Mouse (Mus musculus): ENCODE measurements at regions not wholly inside any gene's neighbourhood (a gene's known extent, or its start where the extent isn't known, plus 50 kb on each side); places are given as distances from the start of the nearest gene placed in this dataset.
A peak's percentile ranks its signal among the peaks of the same experiment; 100 is the strongest.

DNA sequence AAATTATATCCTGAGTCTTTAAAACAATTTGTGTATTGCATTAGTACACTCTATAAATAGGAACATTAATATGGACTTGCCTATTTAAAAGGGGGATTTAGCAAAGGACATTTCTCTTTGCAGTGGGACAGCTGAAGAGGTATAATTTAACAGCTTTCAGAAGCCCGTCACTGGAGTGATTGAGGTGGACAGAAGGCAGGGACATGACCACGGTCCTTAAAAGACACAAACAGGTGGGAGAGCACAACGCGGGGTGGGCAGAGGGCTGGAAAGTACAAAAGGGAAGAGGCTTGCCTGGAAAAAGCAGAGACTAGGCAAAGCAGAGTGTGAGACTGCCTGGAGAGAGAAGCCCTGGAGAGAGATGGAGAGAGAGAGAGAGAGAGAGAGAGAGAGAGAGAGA, 51.9 kb upstream of the Pkhd1 start:
- 0 out of 2 replicates have a peak, but pooled peaks have one; percentile 26 for ATAC-seq (ENCODE audit: insufficient number of reproducible peaks, low FRiP score, low TSS enrichment, low read depth)

DNA sequence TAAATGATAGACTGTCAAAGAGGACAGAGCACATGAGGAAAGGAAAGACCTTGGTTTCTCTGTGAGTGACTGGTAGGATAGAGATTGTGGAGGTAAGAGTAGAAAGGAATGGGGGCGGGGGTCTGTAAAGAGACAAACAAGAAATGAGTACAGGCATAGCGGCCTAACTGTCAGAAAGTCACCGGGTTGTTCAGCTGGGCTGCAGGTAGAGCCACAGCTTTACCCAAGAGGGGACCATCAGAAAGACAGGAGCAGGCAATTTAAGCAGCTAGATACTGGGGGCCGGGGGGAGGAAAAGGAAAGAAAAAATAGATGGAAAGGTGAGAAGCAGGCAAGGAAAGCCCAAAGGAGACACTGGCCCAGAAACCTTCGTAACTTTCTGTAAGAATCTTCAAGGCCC, 52.6 kb upstream of the Pkhd1 start:
- WGBS, result 78% methylated on average over 5 of the region's 5 CpGs
- Histone ChIP-seq H3K4me3 (replicated peaks) (peak overlapping the region; percentile 15), H3K9ac (no peak overlapping the region)

More for the DNA sequence above, 51.9 kb upstream of the Pkhd1 start:
- Histone ChIP-seq H3K27me3 (no peaks in the 10 kb centered on the region), H3K4me2 (replicated peaks) (no peak overlapping the region), H3K4me3 (replicated peaks) (no peak overlapping the region), H3K27ac (replicated peaks) (no peak overlapping the region), H3K9me3 (replicated peaks) (no peaks in the 10 kb centered on the region), H3K36me3 (no peaks in the 10 kb centered on the region), H3K9ac (no peak overlapping the region), H3K4me1 (no peaks in the 10 kb centered on the region)
- WGBS, result 70% methylated on average over 4 of the region's 4 CpGs

DNA sequence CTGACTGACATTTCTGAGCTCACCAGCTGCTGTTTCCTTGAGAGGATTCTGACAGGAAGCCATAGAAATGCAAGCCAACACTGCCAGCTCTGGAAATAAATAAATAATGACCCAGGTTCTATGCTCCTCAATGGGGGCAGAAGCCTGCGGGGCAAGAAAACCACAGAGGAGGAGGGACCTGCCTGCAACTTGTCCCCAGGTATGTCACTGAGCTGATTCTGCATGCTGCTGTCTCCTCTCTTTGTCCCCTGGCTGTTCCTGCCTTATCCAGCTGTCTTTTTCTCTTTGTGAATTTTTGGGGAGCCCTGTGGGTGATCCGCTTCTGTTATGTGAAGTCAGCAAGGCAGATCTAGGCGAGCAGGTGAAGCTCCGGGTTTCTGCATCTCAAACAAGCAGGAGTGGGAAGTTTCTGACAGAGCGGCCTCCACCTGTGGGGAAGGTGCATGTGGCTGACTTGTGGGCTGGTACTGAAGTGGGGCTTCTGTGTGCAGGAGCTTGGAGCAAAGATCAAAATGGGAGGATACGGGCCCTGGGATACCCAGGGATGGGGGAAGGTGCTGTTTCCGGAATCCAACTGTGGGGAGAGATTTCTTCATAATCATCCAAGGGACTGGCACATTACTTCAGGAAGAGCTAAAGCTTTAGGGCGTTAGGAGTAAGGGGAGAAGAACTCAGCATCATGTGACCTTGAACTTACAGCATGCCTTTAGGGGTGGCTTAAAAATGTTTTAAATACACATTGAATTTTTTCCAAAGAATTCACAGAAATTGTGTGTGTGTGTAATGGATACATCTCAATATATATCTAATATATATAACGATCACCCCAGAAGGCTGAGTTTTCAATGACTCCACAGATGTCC, 53.3 kb upstream of the Pkhd1 start:
- ATAC-seq (ENCODE audit: insufficient number of reproducible peaks, low FRiP score, low TSS enrichment, low read depth), result no peak
- Histone ChIP-seq H3K9me3 (replicated peaks) (no peaks in the 10 kb centered on the region), H3K4me3 (replicated peaks) (peak overlapping the region; percentile 15), H3K27me3 (no peaks in the 10 kb centered on the region), H3K36me3 (no peaks in the 10 kb centered on the region), H3K4me1 (no peaks in the 10 kb centered on the region), H3K4me2 (replicated peaks) (no peak overlapping the region), H3K9ac (no peak overlapping the region), H3K27ac (replicated peaks) (peak overlapping the region; percentile 34; the same call in 1 of the 2 replicates)
- 66% methylated on average over 9 of the region's 9 CpGs for WGBS

More for the DNA sequence above, 52.6 kb upstream of the Pkhd1 start:
- no peak overlapping the region for H3K4me2 ChIP-seq (replicated peaks)
- ATAC-seq (ENCODE audit: insufficient number of reproducible peaks, low FRiP score, low TSS enrichment, low read depth), result no peak
- no peaks in the 10 kb centered on the region for H3K4me1 ChIP-seq
- peak overlapping the region; percentile 34; the same call in 1 of the 2 replicates for H3K27ac ChIP-seq (replicated peaks)
- H3K9me3 ChIP-seq (replicated peaks), result no peaks in the 10 kb centered on the region
- no peaks in the 10 kb centered on the region for H3K27me3 ChIP-seq
- H3K36me3 ChIP-seq, result no peaks in the 10 kb centered on the region

DNA sequence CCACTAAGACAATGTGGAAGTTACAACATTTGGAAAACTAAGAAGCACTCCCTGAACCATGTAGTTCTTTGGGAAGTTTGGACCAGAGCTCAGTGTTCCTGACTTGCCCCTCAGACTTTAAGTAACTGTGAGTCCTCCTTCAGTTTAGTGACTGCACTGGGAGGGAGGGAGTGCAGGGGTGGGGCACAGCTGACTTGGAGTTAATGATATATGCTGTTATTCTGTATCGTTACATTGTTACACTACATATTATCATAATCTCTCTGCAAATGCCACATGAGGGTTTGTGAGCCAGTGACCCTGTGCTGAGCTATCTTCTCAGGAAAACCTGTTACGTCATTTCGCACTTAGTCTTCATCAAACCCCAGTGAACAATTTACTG, 53.9 kb upstream of the Pkhd1 start:
- ATAC-seq (ENCODE audit: insufficient number of reproducible peaks, low FRiP score, low TSS enrichment, low read depth), result no peak
- no peak overlapping the region for H3K4me2 ChIP-seq (replicated peaks)
- H3K4me1 ChIP-seq, result no peaks in the 10 kb centered on the region
- H3K9ac ChIP-seq, result no peak overlapping the region
- 78% methylated on average over 3 of the region's 3 CpGs for WGBS
- H3K27me3 ChIP-seq, result no peaks in the 10 kb centered on the region
- H3K36me3 ChIP-seq, result no peaks in the 10 kb centered on the region
- no peaks in the 10 kb centered on the region for H3K9me3 ChIP-seq (replicated peaks)
- H3K27ac ChIP-seq (replicated peaks), result no peak overlapping the region
- H3K4me3 ChIP-seq (replicated peaks), result peak overlapping the region; percentile 15

DNA sequence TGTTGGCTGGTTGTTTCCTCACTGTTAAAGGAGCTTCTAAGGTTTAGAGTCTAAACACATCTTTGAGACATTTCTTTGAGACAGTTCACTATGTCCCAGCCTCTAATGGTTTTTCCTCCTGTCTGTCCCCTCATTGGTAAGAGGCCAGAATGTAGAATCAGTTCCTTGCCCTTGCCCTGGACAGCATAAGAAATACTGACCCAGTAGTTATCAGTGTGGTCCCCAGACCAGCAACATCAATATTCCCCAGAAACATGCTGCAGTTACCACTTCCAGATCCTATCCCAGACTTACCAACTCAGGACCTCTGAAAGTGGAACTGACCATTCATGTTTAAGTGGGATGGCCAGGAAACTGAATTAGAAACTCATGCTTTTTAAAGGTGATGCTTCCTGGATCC, 54.4 kb upstream of the Pkhd1 start:
- ATAC-seq (ENCODE audit: insufficient number of reproducible peaks, low FRiP score, low TSS enrichment, low read depth), result no peak
- Histone ChIP-seq H3K4me3 (replicated peaks) (peak overlapping the region; percentile 15), H3K4me2 (replicated peaks) (no peak overlapping the region), H3K36me3 (no peaks in the 10 kb centered on the region), H3K9me3 (replicated peaks) (no peaks in the 10 kb centered on the region), H3K27me3 (no peaks in the 10 kb centered on the region), H3K9ac (no peak overlapping the region), H3K27ac (replicated peaks) (no peak overlapping the region), H3K4me1 (no peaks in the 10 kb centered on the region)

DNA sequence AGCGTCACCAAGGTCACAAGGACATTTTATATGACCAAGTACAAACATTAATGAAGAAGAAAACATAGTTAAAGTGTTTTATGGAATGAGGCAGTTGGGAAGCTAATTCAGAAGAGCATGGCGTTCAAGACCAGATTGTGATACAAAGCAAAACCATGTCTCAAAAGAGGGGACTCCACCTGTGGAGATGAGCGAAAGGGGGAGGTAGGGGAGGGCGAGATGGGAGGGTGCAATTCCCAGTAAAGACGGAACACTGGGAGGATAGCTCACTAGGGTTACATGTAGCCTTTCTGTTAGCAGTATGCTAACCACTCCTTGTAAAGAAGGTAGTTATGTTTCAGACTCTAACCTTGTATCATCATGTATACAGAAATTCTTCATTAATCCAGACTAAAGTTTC, 55.1 kb upstream of the Pkhd1 start:
- Histone ChIP-seq H3K9ac (no peak overlapping the region), H3K4me3 (replicated peaks) (no peak overlapping the region)
- WGBS, result 78% methylated on average over 5 of the region's 5 CpGs

DNA sequence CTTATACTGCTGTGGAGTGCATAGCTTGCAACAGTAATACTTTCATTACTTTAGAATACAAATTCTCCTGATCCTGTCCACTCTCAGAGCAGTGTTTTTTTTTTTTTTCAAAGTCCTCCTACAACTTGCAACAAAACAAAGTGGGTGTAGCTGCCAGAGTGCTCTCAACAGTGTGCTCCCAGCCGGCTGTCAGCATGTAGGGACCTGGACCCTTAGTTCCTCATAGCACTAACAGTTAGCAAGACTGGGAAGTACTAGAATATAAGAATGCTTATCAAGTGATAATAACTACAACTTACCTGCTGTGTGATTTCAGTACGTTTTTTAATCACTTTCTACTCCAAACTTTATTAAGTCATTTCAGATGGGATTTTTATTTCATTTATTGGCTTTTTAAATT, 55.5 kb upstream of the Pkhd1 start:
- H3K9ac ChIP-seq, result no peak overlapping the region
- ATAC-seq (ENCODE audit: insufficient number of reproducible peaks, low FRiP score, low TSS enrichment, low read depth), result no peak
- no peak overlapping the region for H3K27ac ChIP-seq (replicated peaks)
- H3K4me3 ChIP-seq (replicated peaks), result no peak overlapping the region
- H3K4me2 ChIP-seq (replicated peaks), result no peak overlapping the region
- H3K27me3 ChIP-seq, result no peaks in the 10 kb centered on the region
- H3K4me1 ChIP-seq, result no peaks in the 10 kb centered on the region
- WGBS, result 62% methylated on average over 2 of the region's 2 CpGs
- no peaks in the 10 kb centered on the region for H3K36me3 ChIP-seq
- H3K9me3 ChIP-seq (replicated peaks), result no peaks in the 10 kb centered on the region

More for the DNA sequence above, 55.1 kb upstream of the Pkhd1 start:
- H3K27me3 ChIP-seq, result no peaks in the 10 kb centered on the region
- H3K36me3 ChIP-seq, result no peaks in the 10 kb centered on the region
- H3K4me2 ChIP-seq (replicated peaks), result no peak overlapping the region
- no peak overlapping the region for H3K27ac ChIP-seq (replicated peaks)
- no peak for ATAC-seq (ENCODE audit: insufficient number of reproducible peaks, low FRiP score, low TSS enrichment, low read depth)
- H3K9me3 ChIP-seq (replicated peaks), result no peaks in the 10 kb centered on the region
- no peaks in the 10 kb centered on the region for H3K4me1 ChIP-seq

DNA sequence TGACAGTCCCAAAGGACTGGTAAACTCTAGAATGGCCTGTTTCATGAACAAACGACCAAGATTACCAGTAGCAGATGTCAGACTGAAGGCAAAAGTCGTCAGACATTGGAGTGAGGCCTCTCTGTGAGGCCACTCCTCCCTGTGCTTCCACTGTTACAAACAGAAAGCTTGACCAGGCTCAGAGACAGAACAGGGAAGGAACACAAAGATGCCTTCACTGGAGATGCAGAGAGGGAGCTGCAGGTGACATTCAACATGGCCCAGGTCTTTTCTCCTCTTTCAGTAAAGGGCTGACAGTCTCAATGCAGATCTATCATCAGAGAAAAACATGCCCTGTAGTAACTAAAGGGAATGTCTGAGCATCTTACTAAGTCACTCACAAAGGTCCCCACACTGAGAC, 56.1 kb upstream of the Il17a start:
- no peak for ATAC-seq (ENCODE audit: insufficient number of reproducible peaks, low FRiP score, low TSS enrichment, low read depth)
- 15% methylated on average over 2 of the region's 2 CpGs for WGBS
- H3K4me1 ChIP-seq, result no peaks in the 10 kb centered on the region

DNA sequence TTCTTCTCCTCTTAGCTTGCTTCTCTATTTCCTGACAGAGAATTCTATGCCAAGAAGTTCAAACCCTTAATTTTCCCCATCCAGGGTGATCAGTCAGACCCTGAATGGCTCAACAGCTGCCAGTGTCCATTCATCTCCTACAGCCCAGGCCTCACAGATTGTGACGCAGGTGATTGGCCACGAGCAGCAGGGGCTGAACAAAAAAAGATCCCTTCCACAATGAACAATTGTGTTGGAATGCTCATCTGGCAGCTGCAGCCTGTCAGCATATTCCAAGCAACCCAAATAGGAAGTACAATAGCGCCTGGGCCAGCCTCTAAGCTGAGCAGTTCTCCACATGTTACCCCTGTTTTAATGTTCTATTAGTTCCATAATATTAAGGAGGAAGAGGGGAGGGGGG, 52.7 kb upstream of the Il17a start:
- Histone ChIP-seq H3K36me3 (no peaks in the 10 kb centered on the region), H3K4me1 (no peaks in the 10 kb centered on the region), H3K9ac (no peak overlapping the region), H3K4me3 (replicated peaks) (no peak overlapping the region), H3K9me3 (replicated peaks) (no peaks in the 10 kb centered on the region), H3K4me2 (replicated peaks) (no peak overlapping the region), H3K27ac (replicated peaks) (no peak overlapping the region), H3K27me3 (no peaks in the 10 kb centered on the region)
- ATAC-seq (ENCODE audit: insufficient number of reproducible peaks, low FRiP score, low TSS enrichment, low read depth), result peak; percentile 54; the same call in 1 of the 2 replicates
- WGBS, result 21% methylated on average over 3 of the region's 3 CpGs

More for the DNA sequence above, 56.1 kb upstream of the Il17a start:
- Histone ChIP-seq H3K27ac (replicated peaks) (no peak overlapping the region), H3K36me3 (no peaks in the 10 kb centered on the region), H3K4me3 (replicated peaks) (no peak overlapping the region), H3K9me3 (replicated peaks) (no peaks in the 10 kb centered on the region), H3K4me2 (replicated peaks) (no peak overlapping the region), H3K27me3 (no peaks in the 10 kb centered on the region), H3K9ac (no peak overlapping the region)

DNA sequence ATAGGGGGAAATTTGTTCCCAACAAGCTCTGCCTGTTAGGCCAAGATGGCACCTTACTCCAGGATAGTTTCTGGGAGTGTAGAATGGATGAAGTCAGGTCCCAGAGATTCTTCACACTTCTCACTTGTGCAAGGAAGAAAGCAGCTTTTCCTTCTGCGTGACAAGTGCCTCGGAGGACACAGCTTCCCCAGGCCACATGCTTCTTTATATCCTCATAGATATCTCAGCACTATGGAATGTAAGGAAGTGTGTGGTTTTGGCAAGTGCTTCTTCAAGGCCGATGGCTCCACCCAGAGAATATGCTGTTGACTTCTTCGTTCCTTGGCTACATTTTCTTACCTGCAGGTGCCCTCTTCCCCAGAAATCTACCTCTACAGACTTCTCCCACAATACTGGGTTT, 51.9 kb upstream of the Il17a start:
- 69% methylated on average over 4 of the region's 4 CpGs for WGBS

DNA sequence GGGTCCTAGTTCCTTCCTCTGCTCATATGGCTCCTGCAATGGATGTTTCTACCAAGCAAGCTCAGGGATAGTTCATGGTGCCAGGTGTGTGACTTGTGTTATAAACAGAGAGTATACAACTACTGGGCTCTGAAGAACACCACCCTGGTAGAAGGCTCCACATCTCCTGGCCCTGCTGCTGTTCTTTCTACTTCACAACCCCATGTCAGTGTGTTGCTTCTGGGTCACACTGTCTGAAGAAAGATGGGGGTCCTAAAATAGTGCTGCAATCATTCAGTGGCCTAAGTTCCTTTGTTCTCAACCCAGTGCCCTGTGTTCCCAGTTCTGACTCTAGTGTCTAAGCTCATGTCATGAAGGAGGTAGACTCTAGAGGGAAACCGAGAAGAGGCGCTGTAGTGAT, 51.4 kb upstream of the Il17a start:
- 86% methylated on average over 2 of the region's 2 CpGs for WGBS
- Histone ChIP-seq H3K9ac (no peak overlapping the region), H3K27ac (replicated peaks) (no peak overlapping the region), H3K4me2 (replicated peaks) (no peak overlapping the region), H3K27me3 (no peaks in the 10 kb centered on the region), H3K4me1 (no peaks in the 10 kb centered on the region), H3K36me3 (no peaks in the 10 kb centered on the region), H3K4me3 (replicated peaks) (no peak overlapping the region), H3K9me3 (replicated peaks) (no peaks in the 10 kb centered on the region)
- ATAC-seq (ENCODE audit: insufficient number of reproducible peaks, low FRiP score, low TSS enrichment, low read depth), result no peak

More for the DNA sequence above, 51.9 kb upstream of the Il17a start:
- Histone ChIP-seq H3K27me3 (no peaks in the 10 kb centered on the region), H3K4me1 (no peaks in the 10 kb centered on the region), H3K9ac (no peak overlapping the region), H3K36me3 (no peaks in the 10 kb centered on the region), H3K9me3 (replicated peaks) (no peaks in the 10 kb centered on the region), H3K4me2 (replicated peaks) (no peak overlapping the region), H3K4me3 (replicated peaks) (no peak overlapping the region), H3K27ac (replicated peaks) (no peak overlapping the region)
- no peak for ATAC-seq (ENCODE audit: insufficient number of reproducible peaks, low FRiP score, low TSS enrichment, low read depth)
